ENCODE assay signal across 25 mouse cellular contexts in genomic region chr2:44464631-44465030, GRCm38 (mm10).
DNase-seq lines count a peak whose midpoint lies in the region; ATAC-seq and TF ChIP-seq lines count a peak whose summit lies in the region.
"Had no signal": no experiment of that assay in that cellular context is flagged by ENCODE, and none has a peak within 500 bp of the region (broad histone marks: within the 10 kb centered on the region; RNA-seq: fewer than 3 reads in every experiment).

No protein-coding gene starts in this region.

- H3K36me3 ChIP-seq in intestine, embryonic 16.5 days (ENCODE audit: control insufficient read depth, insufficient read depth, low read length), result no peaks in the 10 kb centered on the region
- H3K36me3 ChIP-seq in intestine, postnatal 0 days (ENCODE audit: control insufficient read depth, insufficient read depth), result no peaks in the 10 kb centered on the region
- H3K36me3 ChIP-seq: embryonic facial prominence, embryonic 10.5 days; embryonic facial prominence, embryonic 15.5 days; forebrain, embryonic 12.5 days; hindbrain, embryonic 13.5 days; liver, embryonic 12.5 days; midbrain, embryonic 12.5 days had no signal

- peaks cover 4% of the 10 kb centered on the region; the same call in 1 of the 2 replicates for H3K4me1 ChIP-seq in cerebellum, adult 2 months (ENCODE audit: control insufficient read depth, insufficient read depth, low read length)
- H3K4me1 ChIP-seq in intestine, embryonic 16.5 days (ENCODE audit: control insufficient read depth, insufficient read depth, low read length), result no peaks in the 10 kb centered on the region
- no peaks in the 10 kb centered on the region for H3K4me1 ChIP-seq in intestine, postnatal 0 days (replicated peaks; ENCODE audit: control insufficient read depth, insufficient read depth, low read length)
- H3K4me1 ChIP-seq: embryonic facial prominence, embryonic 15.5 days; liver, embryonic 12.5 days had no signal

- WGBS in cerebellum, adult 2 months, result 47% methylated on average over 7 of the region's 7 CpGs
- 92% methylated on average over 7 of the region's 7 CpGs for WGBS in intestine, embryonic 16.5 days
- 93% methylated on average over 7 of the region's 7 CpGs for WGBS in intestine, postnatal 0 days

- H3K9ac ChIP-seq in intestine, embryonic 16.5 days (ENCODE audit: low read depth, low read length), result no peak overlapping the region
- H3K9ac ChIP-seq in intestine, postnatal 0 days (ENCODE audit: low read depth, low read length), result no peak overlapping the region
- H3K9ac ChIP-seq: embryonic facial prominence, embryonic 15.5 days; forebrain, embryonic 12.5 days; forebrain, postnatal 0 days; hindbrain, embryonic 13.5 days; liver, embryonic 12.5 days; liver, postnatal 0 days; midbrain, embryonic 12.5 days had no signal

- DNase-seq in cerebellum, postnatal 4 days (ENCODE audit: low spot score in 2 of 2), result no peak
- peak; percentile 37 for DNase-seq in brain, adult 2 months (ENCODE audit: low read depth, low spot score)
- DNase-seq in cerebellum, adult 2 months, result peak; percentile 17 to 57
- DNase-seq in cerebellum, postnatal 14 days, result peak; percentile 34 to 39
- DNase-seq in right cerebral cortex, postnatal 10 days (ENCODE audit: low spot score in 2 of 2), result no peak
- DNase-seq: adrenal gland, adult 8-10 months; forebrain, postnatal 0 days; heart, postnatal 14 days; kidney, adult 11 months; kidney, postnatal 25 days; liver, postnatal 0 days; lung, postnatal 36 days; right cerebral cortex, postnatal 14 days; thymus, postnatal 25 days had no signal

- no peaks in the 10 kb centered on the region for H3K9me3 ChIP-seq in intestine, embryonic 16.5 days (ENCODE audit: control insufficient read depth, low read length)
- H3K9me3 ChIP-seq in intestine, postnatal 0 days (ENCODE audit: control insufficient read depth), result no peaks in the 10 kb centered on the region
- H3K9me3 ChIP-seq: embryonic facial prominence, embryonic 10.5 days; embryonic facial prominence, embryonic 15.5 days; forebrain, embryonic 12.5 days; hindbrain, embryonic 13.5 days; liver, embryonic 12.5 days; midbrain, embryonic 12.5 days had no signal

- ATAC-seq in cerebellum, adult (ENCODE audit: insufficient number of reproducible peaks, low FRiP score, low TSS enrichment), result peak; percentile 56; the same call in 1 of the 2 replicates
- no peak for ATAC-seq in intestine, embryonic 16.5 days
- no peak for ATAC-seq in intestine, postnatal 0 days
- ATAC-seq: activated CD4-positive, CD25-positive, alpha-beta regulatory T cell, adult 4 months; forebrain, postnatal 0 days; liver, embryonic 12.5 days; liver, postnatal 0 days had no signal

- no peak for TF ChIP-seq POLR2A in cerebellum, adult 2 months (IDR thresholded peaks at IDR 0.05; ENCODE audit: borderline replicate concordance, insufficient read depth, low read length)

- TF ChIP-seq CTCF in cerebellum, adult 2 months (IDR thresholded peaks at IDR 0.05; ENCODE audit: borderline replicate concordance, insufficient read depth, low read depth, low read length), result no peak
- TF ChIP-seq CTCF in intestine, postnatal 0 days (IDR thresholded peaks at IDR 0.05; ENCODE audit: low read depth), result no peak

- no peak overlapping the region for H3K4me3 ChIP-seq in cerebellum, adult 2 months (replicated peaks; ENCODE audit: insufficient read depth, low read depth, low read length)
- no peak overlapping the region for H3K4me3 ChIP-seq in intestine, embryonic 16.5 days (ENCODE audit: low read length)
- H3K4me3 ChIP-seq in intestine, postnatal 0 days (ENCODE audit: low read depth, low read length), result no peak overlapping the region
- H3K4me3 ChIP-seq: embryonic facial prominence, embryonic 10.5 days; embryonic facial prominence, embryonic 15.5 days; forebrain, embryonic 12.5 days; hindbrain, embryonic 13.5 days; liver, embryonic 12.5 days; midbrain, embryonic 12.5 days had no signal

- H3K4me2 ChIP-seq in intestine, embryonic 16.5 days (ENCODE audit: low read depth, low read length), result no peak overlapping the region
- no peak overlapping the region for H3K4me2 ChIP-seq in intestine, postnatal 0 days (replicated peaks; ENCODE audit: low read depth)
- H3K4me2 ChIP-seq: embryonic facial prominence, embryonic 15.5 days; forebrain, embryonic 12.5 days; hindbrain, embryonic 13.5 days; liver, embryonic 12.5 days; midbrain, embryonic 12.5 days had no signal

- H3K27ac ChIP-seq in cerebellum, adult 2 months (ENCODE audit: insufficient read depth, low read length), result no peak overlapping the region
- no peak overlapping the region for H3K27ac ChIP-seq in intestine, embryonic 16.5 days (ENCODE audit: low read length)
- no peak overlapping the region for H3K27ac ChIP-seq in intestine, postnatal 0 days (ENCODE audit: low read depth, low read length)
- H3K27ac ChIP-seq: embryonic facial prominence, embryonic 10.5 days; embryonic facial prominence, embryonic 15.5 days; forebrain, embryonic 12.5 days; hindbrain, embryonic 13.5 days; liver, embryonic 12.5 days; midbrain, embryonic 12.5 days had no signal

- no peaks in the 10 kb centered on the region for H3K27me3 ChIP-seq in cerebellum, adult 2 months (ENCODE audit: control insufficient read depth, insufficient read depth, low read length)
- no peaks in the 10 kb centered on the region for H3K27me3 ChIP-seq in intestine, embryonic 16.5 days (replicated peaks; ENCODE audit: control insufficient read depth, insufficient read depth, low read length)
- no peaks in the 10 kb centered on the region for H3K27me3 ChIP-seq in intestine, postnatal 0 days (replicated peaks; ENCODE audit: control insufficient read depth, insufficient read depth, low read length)
- H3K27me3 ChIP-seq: CH12.LX; embryonic facial prominence, embryonic 15.5 days; forebrain, embryonic 12.5 days; hindbrain, embryonic 13.5 days; liver, embryonic 12.5 days; midbrain, embryonic 12.5 days had no signal

Comparison
In these comparisons a context has a peak if more than half of its experiments do, and no peak if none do; other contexts are left out.
1. DNase-seq: peak in brain, adult 2 months (single experiment), cerebellum, adult 2 months (2 of 2) and cerebellum, postnatal 14 days (2 of 2); none in cerebellum, postnatal 4 days (0 of 2) and right cerebral cortex, postnatal 10 days (0 of 2).